Mouse (Mus musculus) ES-Bruce4 (cell line): Measurements from ENCODE around the gene Gm49394.

Experiments
- CTCF ChIP-seq: IDR thresholded peaks from one replicate; pipeline ENCODE4 v1.8.1; 2011; ENCODE audit warnings: low read depth, low read length
- EP300 ChIP-seq: IDR thresholded peaks from 2 replicates; pipeline ENCODE4 v1.6.1; 2011; ENCODE audit warnings: low read depth, low read length; ENCODE audit not compliant: insufficient read depth
- POLR2A ChIP-seq: IDR thresholded peaks from one replicate; pipeline ENCODE4 v1.8.1; 2011; ENCODE audit warnings: low read length; ENCODE audit not compliant: insufficient read depth

- TF ChIP-seq CTCF (no peak), POLR2A (no peak), EP300 (no peak)
Measured at GRCm38 (mm10) chr7:142661046-142661445, 8.7 kb downstream of the Gm49394 start.
